Mouse (Mus musculus): ENCODE measurements around the gene Limch1. TPM values are rescaled to one million over a fixed set of nuclear protein-coding genes. Genes with fewer than 3 reads are reported as not detected.

Limch1 gene
- total and polyA plus RNA-seq, 2 experiments from 2014 or later: 62.8 to 133 TPM

GRCm38 (mm10) chr5:66797326-66797725 is 51.7 kb downstream of the Limch1 start:
- Histone ChIP-seq H3K36me3 (ENCODE audit: insufficient read depth) (no peaks in the 10 kb centered on the region), H3K27me3 (ENCODE audit: insufficient read depth, low read length) (no peaks in the 10 kb centered on the region), H3K4me1 (ENCODE audit: insufficient read depth) (0 out of 2 replicates have a peak, but pooled peaks cover 4% of the 10 kb centered on the region), H3K27ac (ENCODE audit: low read depth, low read length) (peak overlapping the region; percentile 51; the same call in 1 of the 2 replicates), H3K9me3 (ENCODE audit: low read length) (no peaks in the 10 kb centered on the region), H3K4me2 (ENCODE audit: low read depth) (no peak overlapping the region), H3K4me3 (ENCODE audit: low read depth, low read length) (no peak overlapping the region), H3K9ac (no peak overlapping the region)
- DNase-seq (no peak), ATAC-seq (no peak)
- 76% methylated on average over 6 of the region's 6 CpGs for WGBS
- no peak for TF ChIP-seq CTCF (IDR thresholded peaks at IDR 0.05; ENCODE audit: low read depth)

- TF ChIP-seq CTCF (IDR thresholded peaks at IDR 0.05; ENCODE audit: low read depth): no peak
- no peak for DNase-seq
Observed at GRCm38 (mm10) chr5:66798135-66798534, 52.5 kb downstream of the Limch1 start.

GRCm38 (mm10) chr5:66798591-66799003 is 53.0 kb downstream of the Limch1 start:
- Histone ChIP-seq H3K27me3 (ENCODE audit: insufficient read depth, low read length) (no peaks in the 10 kb centered on the region), H3K27ac (ENCODE audit: low read depth, low read length) (0 out of 2 replicates have a peak overlapping the region, but pooled peaks have one; percentile 3), H3K4me3 (ENCODE audit: low read depth, low read length) (no peak overlapping the region), H3K36me3 (ENCODE audit: insufficient read depth) (no peaks in the 10 kb centered on the region), H3K9ac (no peak overlapping the region), H3K4me1 (ENCODE audit: insufficient read depth) (0 out of 2 replicates have a peak, but pooled peaks cover 4% of the 10 kb centered on the region), H3K4me2 (ENCODE audit: low read depth) (no peak overlapping the region), H3K9me3 (ENCODE audit: low read length) (no peaks in the 10 kb centered on the region)
- no peak for DNase-seq
- WGBS: 9% methylated on average over 8 of the region's 8 CpGs
- peak; percentile 51 for ATAC-seq
- TF ChIP-seq CTCF (IDR thresholded peaks at IDR 0.05; ENCODE audit: low read depth): no peak

More at GRCm38 (mm10) chr5:66798135-66798534, 52.5 kb downstream of the Limch1 start:
- peak overlapping the region; percentile 51; the same call in 1 of the 2 replicates for H3K27ac ChIP-seq (ENCODE audit: low read depth, low read length)
- no peak overlapping the region for H3K9ac ChIP-seq
- H3K4me3 ChIP-seq (ENCODE audit: low read depth, low read length): no peak overlapping the region
- H3K9me3 ChIP-seq (ENCODE audit: low read length): no peaks in the 10 kb centered on the region
- H3K36me3 ChIP-seq (ENCODE audit: insufficient read depth): no peaks in the 10 kb centered on the region
- H3K27me3 ChIP-seq (ENCODE audit: insufficient read depth, low read length): no peaks in the 10 kb centered on the region
- WGBS: 25% methylated on average over 3 of the region's 3 CpGs
- peak; percentile 79 for ATAC-seq
- 0 out of 2 replicates have a peak, but pooled peaks cover 4% of the 10 kb centered on the region for H3K4me1 ChIP-seq (ENCODE audit: insufficient read depth)
- no peak overlapping the region for H3K4me2 ChIP-seq (ENCODE audit: low read depth)

- H3K36me3 ChIP-seq (ENCODE audit: insufficient read depth): no peaks in the 10 kb centered on the region
- DNase-seq (no peak), ATAC-seq (no peak)
- H3K9ac ChIP-seq: no peak overlapping the region
- H3K27me3 ChIP-seq (ENCODE audit: insufficient read depth, low read length): no peaks in the 10 kb centered on the region
- no peak overlapping the region for H3K4me2 ChIP-seq (ENCODE audit: low read depth)
- no peaks in the 10 kb centered on the region for H3K9me3 ChIP-seq (ENCODE audit: low read length)
- 0 out of 2 replicates have a peak, but pooled peaks cover 4% of the 10 kb centered on the region for H3K4me1 ChIP-seq (ENCODE audit: insufficient read depth)
- TF ChIP-seq CTCF (IDR thresholded peaks at IDR 0.05; ENCODE audit: low read depth): no peak
- H3K4me3 ChIP-seq (ENCODE audit: low read depth, low read length): no peak overlapping the region
- H3K27ac ChIP-seq (ENCODE audit: low read depth, low read length): no peak overlapping the region
- WGBS: 35% methylated on average over 9 of the region's 9 CpGs
Observed at GRCm38 (mm10) chr5:66800243-66800642, 54.6 kb downstream of the Limch1 start.

GRCm38 (mm10) chr5:66800977-66801376 is 55.4 kb downstream of the Limch1 start:
- H3K27ac ChIP-seq (ENCODE audit: low read depth, low read length): no peak overlapping the region
- H3K4me1 ChIP-seq (ENCODE audit: insufficient read depth): 0 out of 2 replicates have a peak, but pooled peaks cover 4% of the 10 kb centered on the region
- H3K36me3 ChIP-seq (ENCODE audit: insufficient read depth): no peaks in the 10 kb centered on the region
- H3K27me3 ChIP-seq (ENCODE audit: insufficient read depth, low read length): no peaks in the 10 kb centered on the region
- H3K4me2 ChIP-seq (ENCODE audit: low read depth): no peak overlapping the region
- no peak overlapping the region for H3K9ac ChIP-seq
- ATAC-seq (no peak), DNase-seq (no peak)
- no peak for TF ChIP-seq CTCF (IDR thresholded peaks at IDR 0.05; ENCODE audit: low read depth)
- WGBS: 76% methylated on average over 6 of the region's 6 CpGs
- no peaks in the 10 kb centered on the region for H3K9me3 ChIP-seq (ENCODE audit: low read length)
- H3K4me3 ChIP-seq (ENCODE audit: low read depth, low read length): no peak overlapping the region

- H3K36me3 ChIP-seq (ENCODE audit: insufficient read depth): no peaks in the 10 kb centered on the region
- no peak overlapping the region for H3K9ac ChIP-seq
- TF ChIP-seq CTCF (IDR thresholded peaks at IDR 0.05; ENCODE audit: low read depth): no peak
- 67% methylated on average over 10 of the region's 10 CpGs for WGBS
- H3K4me1 ChIP-seq (ENCODE audit: insufficient read depth): peaks cover 7% of the 10 kb centered on the region; the same call in 1 of the 2 replicates
- no peak overlapping the region for H3K27ac ChIP-seq (ENCODE audit: low read depth, low read length)
- no peaks in the 10 kb centered on the region for H3K9me3 ChIP-seq (ENCODE audit: low read length)
- H3K4me2 ChIP-seq (ENCODE audit: low read depth): no peak overlapping the region
- ATAC-seq (no peak), DNase-seq (no peak)
- no peaks in the 10 kb centered on the region for H3K27me3 ChIP-seq (ENCODE audit: insufficient read depth, low read length)
- no peak overlapping the region for H3K4me3 ChIP-seq (ENCODE audit: low read depth, low read length)
Observed at GRCm38 (mm10) chr5:66802196-66802595, 56.6 kb downstream of the Limch1 start.

- Histone ChIP-seq H3K4me3 (ENCODE audit: low read depth, low read length) (no peak overlapping the region), H3K9ac (no peak overlapping the region), H3K27ac (ENCODE audit: low read depth, low read length) (no peak overlapping the region), H3K9me3 (ENCODE audit: low read length) (no peaks in the 10 kb centered on the region), H3K4me1 (ENCODE audit: insufficient read depth) (peaks cover 3% of the 10 kb centered on the region), H3K27me3 (ENCODE audit: insufficient read depth, low read length) (no peaks in the 10 kb centered on the region), H3K36me3 (ENCODE audit: insufficient read depth) (no peaks in the 10 kb centered on the region), H3K4me2 (ENCODE audit: low read depth) (no peak overlapping the region)
- DNase-seq (no peak), ATAC-seq (no peak)
- no peak for TF ChIP-seq CTCF (IDR thresholded peaks at IDR 0.05; ENCODE audit: low read depth)
- whole genome bisulfite sequencing: 82% methylated on average over 7 of the region's 7 CpGs
Observed at GRCm38 (mm10) chr5:66806335-66806734, 60.7 kb downstream of the Limch1 start.
